Mouse (Mus musculus): ENCODE results near the gene Rrp1. TPM values are rescaled to one million over a fixed set of nuclear protein-coding genes. Genes with fewer than 3 reads are reported as not detected.
"Not testable (repeated sequence)": the region's sequence is repeated elsewhere in the genome, so short reads cannot be mapped to it uniquely, and the experiment has no call there.

Gene Rrp1
- polyA plus RNA-seq, 1 experiment from 2014 or later, result 171 TPM

GRCm38 (mm10) chr10:78365555-78365954, 47.3 kb downstream of the Rrp1 start:
- ATAC-seq (no peak), DNase-seq (ENCODE audit: low spot score) (no peak)
- H3K9me3 ChIP-seq (ENCODE audit: low read length), result no peaks in the 10 kb centered on the region
- 67% methylated on average over 6 of the region's 6 CpGs for WGBS
- no peak overlapping the region for H3K4me2 ChIP-seq (replicated peaks; ENCODE audit: low read depth, low read length)
- no peak overlapping the region for H3K9ac ChIP-seq (replicated peaks; ENCODE audit: low read depth)
- H3K4me1 ChIP-seq (ENCODE audit: insufficient read depth, low read depth, low read length), result peaks cover 6% of the 10 kb centered on the region; the same call in 1 of the 2 replicates
- no peak for TF ChIP-seq CTCF (IDR thresholded peaks at IDR 0.05)
- no peaks in the 10 kb centered on the region for H3K36me3 ChIP-seq (ENCODE audit: insufficient read depth, low read length)
- no peak overlapping the region for H3K4me3 ChIP-seq (ENCODE audit: low read depth, low read length)
- H3K27ac ChIP-seq (ENCODE audit: low read length), result no peak overlapping the region
- no peaks in the 10 kb centered on the region for H3K27me3 ChIP-seq (replicated peaks; ENCODE audit: insufficient read depth, low read length)

- H3K4me3 ChIP-seq (ENCODE audit: low read depth, low read length), result no peak overlapping the region
- no peak overlapping the region for H3K9ac ChIP-seq (replicated peaks; ENCODE audit: low read depth)
- TF ChIP-seq EP300 (IDR thresholded peaks at IDR 0.05), result no peak
- TF ChIP-seq CTCF (IDR thresholded peaks at IDR 0.05), result no peak
- WGBS, result 32% methylated on average over 2 of the region's 2 CpGs
- no peaks in the 10 kb centered on the region for H3K27me3 ChIP-seq (replicated peaks; ENCODE audit: insufficient read depth, low read length)
- H3K9me3 ChIP-seq (ENCODE audit: low read length), result no peaks in the 10 kb centered on the region
- peak; percentile 77 for DNase-seq (ENCODE audit: low spot score)
- no peak overlapping the region for H3K27ac ChIP-seq (ENCODE audit: low read length)
- H3K4me2 ChIP-seq (replicated peaks; ENCODE audit: low read depth, low read length), result no peak overlapping the region
- no peaks in the 10 kb centered on the region for H3K36me3 ChIP-seq (ENCODE audit: insufficient read depth, low read length)
- H3K4me1 ChIP-seq (ENCODE audit: insufficient read depth, low read depth, low read length), result peaks cover 6% of the 10 kb centered on the region; the same call in 1 of the 2 replicates
- peak; percentile 25 for ATAC-seq
Observed at GRCm38 (mm10) chr10:78364106-78364505, 48.7 kb downstream of the Rrp1 start.

- Histone ChIP-seq H3K36me3 (ENCODE audit: insufficient read depth, low read length) (no peaks in the 10 kb centered on the region), H3K9me3 (ENCODE audit: low read length) (no peaks in the 10 kb centered on the region), H3K4me3 (ENCODE audit: low read depth, low read length) (no peak overlapping the region), H3K4me1 (ENCODE audit: insufficient read depth, low read depth, low read length) (peaks cover 6% of the 10 kb centered on the region; the same call in 1 of the 2 replicates), H3K9ac (replicated peaks; ENCODE audit: low read depth) (no peak overlapping the region), H3K27me3 (replicated peaks; ENCODE audit: insufficient read depth, low read length) (no peaks in the 10 kb centered on the region), H3K4me2 (replicated peaks; ENCODE audit: low read depth, low read length) (no peak overlapping the region), H3K27ac (ENCODE audit: low read length) (no peak overlapping the region)
- 85% methylated on average over 6 of the region's 6 CpGs for WGBS
- DNase-seq (ENCODE audit: low spot score), result no peak
- ATAC-seq, result no peak
- TF ChIP-seq EP300 (IDR thresholded peaks at IDR 0.05), result no peak
- no peak for TF ChIP-seq CTCF (IDR thresholded peaks at IDR 0.05)
Observed at GRCm38 (mm10) chr10:78363366-78363765, 49.5 kb downstream of the Rrp1 start.

- Histone ChIP-seq H3K4me2 (replicated peaks; ENCODE audit: low read depth, low read length) (no peak overlapping the region), H3K36me3 (ENCODE audit: insufficient read depth, low read length) (no peaks in the 10 kb centered on the region), H3K4me1 (ENCODE audit: insufficient read depth, low read depth, low read length) (peaks cover 3% of the 10 kb centered on the region; the same call in 1 of the 2 replicates), H3K27ac (ENCODE audit: low read length) (no peak overlapping the region), H3K4me3 (ENCODE audit: low read depth, low read length) (no peak overlapping the region), H3K9ac (replicated peaks; ENCODE audit: low read depth) (no peak overlapping the region), H3K27me3 (replicated peaks; ENCODE audit: insufficient read depth, low read length) (no peaks in the 10 kb centered on the region), H3K9me3 (ENCODE audit: low read length) (no peaks in the 10 kb centered on the region)
- DNase-seq (ENCODE audit: low spot score) (no peak), ATAC-seq (no peak)
- no peak for TF ChIP-seq CTCF (IDR thresholded peaks at IDR 0.05)
- TF ChIP-seq EP300 (IDR thresholded peaks at IDR 0.05), result no peak
- WGBS, result 64% methylated on average over 2 of the region's 2 CpGs
Observed at GRCm38 (mm10) chr10:78361951-78362350, 50.9 kb downstream of the Rrp1 start.

GRCm38 (mm10) chr10:78360290-78360711, 52.5 kb downstream of the Rrp1 start:
- H3K4me1 ChIP-seq (ENCODE audit: insufficient read depth, low read depth, low read length), result no peaks in the 10 kb centered on the region
- 51% methylated on average over 3 of the region's 3 CpGs for WGBS
- no peak for TF ChIP-seq EP300 (IDR thresholded peaks at IDR 0.05)
- no peak for TF ChIP-seq CTCF (IDR thresholded peaks at IDR 0.05)
- no peak overlapping the region for H3K27ac ChIP-seq (ENCODE audit: low read length)
- no peak overlapping the region for H3K4me2 ChIP-seq (replicated peaks; ENCODE audit: low read depth, low read length)
- ATAC-seq, result peak; percentile 38; the same call in 1 of the 2 replicates
- H3K4me3 ChIP-seq (ENCODE audit: low read depth, low read length), result no peak overlapping the region
- no peaks in the 10 kb centered on the region for H3K9me3 ChIP-seq (ENCODE audit: low read length)
- H3K27me3 ChIP-seq (replicated peaks; ENCODE audit: insufficient read depth, low read length), result no peaks in the 10 kb centered on the region
- peak; percentile 46 for DNase-seq (ENCODE audit: low spot score)
- no peak overlapping the region for H3K9ac ChIP-seq (replicated peaks; ENCODE audit: low read depth)
- no peaks in the 10 kb centered on the region for H3K36me3 ChIP-seq (ENCODE audit: insufficient read depth, low read length)

- not testable (repeated sequence) for H3K9ac ChIP-seq (replicated peaks; ENCODE audit: low read depth); ATAC-seq; H3K4me1 ChIP-seq (ENCODE audit: insufficient read depth, low read depth, low read length); H3K4me2 ChIP-seq (replicated peaks; ENCODE audit: low read depth, low read length); H3K4me3 ChIP-seq (ENCODE audit: low read depth, low read length); H3K27me3 ChIP-seq (replicated peaks; ENCODE audit: insufficient read depth, low read length); H3K27ac ChIP-seq (ENCODE audit: low read length); DNase-seq (ENCODE audit: low spot score); H3K9me3 ChIP-seq (ENCODE audit: low read length); H3K36me3 ChIP-seq (ENCODE audit: insufficient read depth, low read length)
- peak; percentile 31 for TF ChIP-seq CTCF (IDR thresholded peaks at IDR 0.05)
- 79% methylated on average over 3 of the region's 3 CpGs for WGBS
Observed at GRCm38 (mm10) chr10:78358999-78359398, 53.8 kb downstream of the Rrp1 start.

- no peaks in the 10 kb centered on the region for H3K36me3 ChIP-seq (ENCODE audit: insufficient read depth, low read length)
- no peak overlapping the region for H3K4me3 ChIP-seq (ENCODE audit: low read depth, low read length)
- ATAC-seq, result no peak
- DNase-seq (ENCODE audit: low spot score), result no peak
- H3K27ac ChIP-seq (ENCODE audit: low read length), result no peak overlapping the region
- H3K27me3 ChIP-seq (replicated peaks; ENCODE audit: insufficient read depth, low read length), result no peaks in the 10 kb centered on the region
- 81% methylated on average over 4 of the region's 4 CpGs for WGBS
- H3K4me1 ChIP-seq (ENCODE audit: insufficient read depth, low read depth, low read length), result no peaks in the 10 kb centered on the region
- TF ChIP-seq EP300 (IDR thresholded peaks at IDR 0.05) (no peak), CTCF (IDR thresholded peaks at IDR 0.05) (no peak)
- H3K4me2 ChIP-seq (replicated peaks; ENCODE audit: low read depth, low read length), result no peak overlapping the region
- H3K9ac ChIP-seq (replicated peaks; ENCODE audit: low read depth), result no peak overlapping the region
- no peaks in the 10 kb centered on the region for H3K9me3 ChIP-seq (ENCODE audit: low read length)
Observed at GRCm38 (mm10) chr10:78358266-78358665, 54.6 kb downstream of the Rrp1 start.
